Comparison of ENCODE assay signal across 10 mouse cellular contexts in the genomic region with DNA sequence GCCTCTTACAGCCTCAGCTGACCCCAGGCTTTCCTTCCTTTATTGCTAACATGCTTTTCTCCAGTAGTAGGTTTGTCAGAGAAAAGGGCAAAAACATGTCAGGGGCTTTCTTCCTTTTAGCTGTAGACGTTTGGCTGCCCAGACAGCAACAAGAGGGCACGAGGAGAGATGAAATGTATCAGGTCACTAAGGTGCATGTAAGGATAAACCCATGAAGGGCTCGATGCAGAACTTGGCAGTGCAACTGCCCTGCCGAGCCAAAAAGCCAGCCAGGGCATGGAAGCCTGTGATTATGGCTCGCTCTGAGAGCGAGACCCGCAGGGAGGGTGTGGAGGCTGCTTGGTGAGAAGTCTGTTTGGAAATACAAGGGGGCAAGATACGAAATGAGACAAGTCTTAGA.
DNase-seq lines count a peak whose midpoint lies in the region; ATAC-seq lines count a peak whose summit lies in the region.
"Had no signal": no experiment of that assay in that cellular context is flagged by ENCODE, and none has a peak within 500 bp of the region (broad histone marks: within the 10 kb centered on the region; RNA-seq: fewer than 3 reads in every experiment).

No protein-coding gene starts in this region.

- H3K36me3 ChIP-seq in heart, embryonic 11.5 days (ENCODE audit: control insufficient read depth, insufficient read depth, low read length), result no peaks in the 10 kb centered on the region
- H3K36me3 ChIP-seq: kidney, embryonic 15.5 days had no signal

- no peak overlapping the region for H3K4me2 ChIP-seq in heart, embryonic 11.5 days
- H3K4me2 ChIP-seq: kidney, embryonic 15.5 days had no signal

- peaks cover 9% of the 10 kb centered on the region; the same call in 1 of the 2 replicates for H3K4me1 ChIP-seq in heart, embryonic 11.5 days (ENCODE audit: control insufficient read depth, insufficient read depth, low read length)
- H3K4me1 ChIP-seq: kidney, embryonic 15.5 days had no signal

- no peak overlapping the region; the same call in 1 of the 2 replicates for H3K27ac ChIP-seq in heart, embryonic 11.5 days (ENCODE audit: low read depth, low read length)
- H3K27ac ChIP-seq: kidney, embryonic 15.5 days had no signal

- H3K4me3 ChIP-seq in heart, embryonic 11.5 days (ENCODE audit: low read depth, low read length), result no peak overlapping the region
- H3K4me3 ChIP-seq: erythroblast, embryonic 14.5 days; kidney, embryonic 15.5 days had no signal

- no peak for ATAC-seq in heart, embryonic 11.5 days (replicated peaks; ENCODE audit: insufficient number of reproducible peaks, low FRiP score, low TSS enrichment)

- H3K9ac ChIP-seq in heart, embryonic 11.5 days (ENCODE audit: low read depth, low read length), result no peak overlapping the region
- H3K9ac ChIP-seq: kidney, embryonic 15.5 days had no signal

- H3K9me3 ChIP-seq in heart, embryonic 11.5 days (replicated peaks; ENCODE audit: control insufficient read depth, low read length), result no peaks in the 10 kb centered on the region
- H3K9me3 ChIP-seq: kidney, embryonic 15.5 days had no signal

- peak; percentile 97 for DNase-seq in heart, adult 11 months
- DNase-seq in 3134 (ENCODE audit: extremely low read depth, insufficient read length, low spot score), result peak; percentile 21
- DNase-seq in cerebellum, postnatal 14 days, result peak; percentile 93 to 96
- DNase-seq in heart, adult 9 months (ENCODE audit: low spot score in 2 of 2), result peak; percentile 57 to 74
- no peak for DNase-seq in kidney, postnatal 10 days
- DNase-seq in frontal cortex, adult 2 months (ENCODE audit: extremely low spot score in 1 of 2, low spot score in 1 of 2), result no peak
- no peak for DNase-seq in thymus, postnatal 10 days (ENCODE audit: low spot score in 2 of 2)

- WGBS in heart, embryonic 11.5 days (ENCODE audit: insufficient replicate concordance), result 77% methylated on average over 8 of the region's 8 CpGs

- H3K27me3 ChIP-seq in heart, embryonic 11.5 days (ENCODE audit: control insufficient read depth, insufficient read depth, low read length), result no peaks in the 10 kb centered on the region

Comparison
In these comparisons a context has a peak if more than half of its experiments do, and no peak if none do; other contexts are left out.
1. DNase-seq: peak in heart, adult 11 months (single experiment), 3134 (single experiment), cerebellum, postnatal 14 days (2 of 2) and heart, adult 9 months (2 of 2); none in kidney, postnatal 10 days (single experiment), frontal cortex, adult 2 months (0 of 2) and thymus, postnatal 10 days (0 of 2).